Mouse (Mus musculus): ENCODE results near the gene Jph4.

GRCm38 (mm10) chr14:55096573-55097087, 20.1 kb downstream of the Jph4 start:
- no peak for TF ChIP-seq CTCF (IDR thresholded peaks at IDR 0.05; ENCODE audit: control insufficient read depth, insufficient read depth, insufficient replicate concordance, low read depth, low read length)
- TF ChIP-seq POLR2A (IDR thresholded peaks at IDR 0.05; ENCODE audit: control insufficient read depth, low read depth, low read length), result no peak

Measured in testis, adult 2 months (tissue).